Mouse (Mus musculus): ENCODE measurements around the gene Lhfpl5. TPM values are rescaled to one million over a fixed set of nuclear protein-coding genes. Genes with fewer than 3 reads are reported as not detected.
A peak's percentile ranks its signal among the peaks of the same experiment; 100 is the strongest.
"Not testable (repeated sequence)": the region's sequence is repeated elsewhere in the genome, so short reads cannot be mapped to it uniquely, and the experiment has no call there.

Lhfpl5 gene
- polyA plus RNA-seq, 1 experiment from 2014 or later, result 0.84 TPM

DNA sequence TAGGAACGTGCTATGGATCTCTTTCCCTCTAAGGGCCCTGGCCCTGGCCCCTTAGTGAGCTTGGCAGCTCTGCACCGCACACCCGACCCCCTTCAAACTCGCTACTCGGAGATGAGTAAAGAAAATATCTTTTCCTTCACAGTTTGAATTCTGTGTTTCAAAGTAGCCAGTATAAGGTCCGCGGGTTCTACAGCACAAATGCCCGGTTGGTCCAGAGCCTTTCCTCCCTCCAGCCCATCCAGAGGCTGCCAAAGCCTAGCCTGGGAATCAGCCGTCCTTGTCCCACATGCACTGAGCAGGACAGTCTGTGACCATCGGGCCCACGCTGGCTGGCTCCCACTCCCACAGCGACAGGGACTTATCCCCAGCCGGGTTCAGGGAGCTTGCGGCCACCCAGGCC is 26.3 kb upstream of the Lhfpl5 start, which contains the start of gene Clpsl2:
Gene Clpsl2 (plus strand): TSS at position 301 of the 400 bp plus-strand sequence.
- Histone ChIP-seq H3K9me3 (no peaks in the 10 kb centered on the region), H3K27me3 (no peaks in the 10 kb centered on the region), H3K36me3 (no peaks in the 10 kb centered on the region), H3K4me3 (no peak within 1 kb of the TSS), H3K4me1 (peaks cover 18% of the 10 kb centered on the region), H3K9ac (no peak within 1 kb of the TSS), H3K27ac (no peak within 1 kb of the TSS), H3K4me2 (replicated peaks) (no peak within 1 kb of the TSS)
- ATAC-seq (ENCODE audit: insufficient number of reproducible peaks, insufficient read depth, low FRiP score, low TSS enrichment), result no peak
- 75% methylated on average over 14 of the region's 14 CpGs for WGBS

DNA sequence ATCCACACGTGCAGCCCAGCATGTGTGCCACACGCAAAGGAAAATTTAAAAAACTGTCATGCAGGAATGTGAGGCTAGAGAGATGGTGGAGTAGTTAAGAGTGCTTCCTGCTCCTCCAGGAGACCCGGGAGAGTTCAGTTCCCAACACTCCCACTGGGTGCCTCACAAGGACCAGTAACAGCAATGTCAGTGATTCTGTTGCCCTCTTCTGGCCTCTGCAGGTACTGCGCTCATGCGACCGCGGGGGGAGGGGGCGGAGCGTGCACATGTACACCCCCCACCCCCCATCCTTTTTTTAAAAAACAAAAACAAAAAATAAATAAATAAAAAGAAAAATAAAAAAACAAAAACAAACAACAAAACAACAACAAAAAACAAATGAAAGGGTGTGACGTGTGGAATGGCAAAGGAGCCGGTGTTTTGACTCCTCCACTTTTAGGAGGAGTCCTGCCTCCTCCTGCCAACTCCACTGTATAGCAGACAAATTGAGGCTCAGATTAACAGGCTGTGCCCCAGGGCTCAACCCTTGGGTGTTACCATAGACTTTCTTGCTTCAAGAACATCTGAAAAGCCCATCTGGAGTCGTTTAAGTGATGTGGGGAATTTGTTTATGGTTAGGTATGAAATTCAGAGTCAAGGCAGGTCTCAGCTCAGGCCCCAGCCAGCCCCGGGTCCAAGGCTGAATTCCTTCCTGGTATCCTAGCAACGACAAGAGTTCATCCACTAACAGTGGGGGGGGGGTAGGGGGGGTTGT is 22.2 kb upstream of the Lhfpl5 start:
- 2% methylated on average over 14 of the region's 14 CpGs for WGBS
- H3K4me2 ChIP-seq (replicated peaks), result no peak overlapping the region; the same call in 1 of the 2 replicates
- peak; percentile 58; the same call in 1 of the 2 replicates for ATAC-seq (ENCODE audit: insufficient number of reproducible peaks, insufficient read depth, low FRiP score, low TSS enrichment)
- H3K36me3 ChIP-seq, result no peaks in the 10 kb centered on the region
- peaks cover 44% of the 10 kb centered on the region for H3K4me1 ChIP-seq
- H3K27ac ChIP-seq, result peak overlapping the region; percentile 69
- no peaks in the 10 kb centered on the region for H3K27me3 ChIP-seq
- no peaks in the 10 kb centered on the region for H3K9me3 ChIP-seq
- no peak overlapping the region for H3K4me3 ChIP-seq
- no peak overlapping the region for H3K9ac ChIP-seq

DNA sequence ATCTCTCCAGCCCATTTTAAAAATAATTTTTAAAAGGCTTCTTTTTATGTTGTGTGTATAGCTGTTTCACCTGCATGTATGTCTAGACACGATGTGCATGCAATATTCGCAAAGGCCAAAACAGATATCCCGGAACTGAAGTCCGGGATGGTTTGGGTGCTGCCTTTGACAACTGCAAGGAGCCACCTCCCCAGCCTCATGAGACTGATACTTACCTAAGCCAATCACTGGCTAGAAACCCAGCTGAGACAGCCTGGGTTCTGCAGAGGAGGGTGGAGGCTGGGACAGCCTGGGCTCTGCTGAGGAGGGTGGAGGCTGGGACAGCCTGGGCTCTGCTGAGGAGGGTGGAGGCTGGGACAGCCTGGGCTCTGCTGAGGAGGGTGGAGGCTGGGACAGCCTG is 21.4 kb upstream of the Lhfpl5 start:
- H3K36me3 ChIP-seq; H3K9ac ChIP-seq; H3K27me3 ChIP-seq; H3K4me3 ChIP-seq; H3K4me2 ChIP-seq (replicated peaks); ATAC-seq (ENCODE audit: insufficient number of reproducible peaks, insufficient read depth, low FRiP score, low TSS enrichment); H3K9me3 ChIP-seq: not testable (repeated sequence)
- Histone ChIP-seq H3K27ac (peak overlapping the region; percentile 69), H3K4me1 (peaks cover 45% of the 10 kb centered on the region)
- 84% methylated on average over 4 of the region's 4 CpGs for WGBS

DNA sequence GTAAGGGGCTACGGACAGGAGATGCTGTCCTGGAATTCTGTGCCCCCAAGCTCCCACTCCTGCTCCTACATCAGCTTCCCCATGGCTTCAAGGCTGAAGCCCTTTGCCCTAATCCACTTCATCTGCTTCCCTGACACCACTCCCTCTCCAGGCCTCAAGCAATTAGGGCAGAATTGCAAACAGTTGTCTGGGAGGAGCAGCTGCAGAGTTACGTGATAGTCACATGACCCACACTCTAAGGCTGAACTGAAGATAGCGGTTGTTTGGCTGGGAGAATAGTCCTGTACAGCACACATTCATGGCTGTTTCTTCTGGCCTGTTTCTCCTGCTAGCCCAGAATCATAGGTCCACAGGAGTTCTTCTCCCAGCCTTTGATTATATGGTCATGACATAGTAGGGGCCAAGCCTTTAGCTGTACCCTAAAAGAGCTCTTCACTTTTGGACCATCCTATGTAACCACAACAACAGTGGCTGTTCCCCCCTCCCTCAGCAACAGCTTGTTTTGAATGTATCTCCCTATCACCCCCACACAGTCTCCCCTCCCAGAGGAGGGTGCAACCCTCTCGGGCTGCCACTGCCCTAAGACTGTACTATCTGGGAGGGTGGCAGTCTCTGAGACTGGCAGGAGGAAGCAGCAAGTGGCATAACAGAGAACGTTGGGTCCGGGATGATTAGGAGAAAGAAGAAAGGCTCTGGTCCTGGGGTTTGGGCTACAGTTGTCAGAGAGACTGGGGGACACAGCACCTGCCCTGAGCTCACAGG is 18.6 kb upstream of the Lhfpl5 start:
- Histone ChIP-seq H3K4me2 (replicated peaks) (no peak overlapping the region), H3K4me1 (peaks cover 48% of the 10 kb centered on the region), H3K9me3 (no peaks in the 10 kb centered on the region), H3K36me3 (no peaks in the 10 kb centered on the region), H3K27ac (peak overlapping the region; percentile 65), H3K27me3 (no peaks in the 10 kb centered on the region), H3K4me3 (no peak overlapping the region), H3K9ac (no peak overlapping the region)
- WGBS, result 43% methylated on average over 6 of the region's 6 CpGs
- 0 out of 2 replicates have a peak, but pooled peaks have one; percentile 49 for ATAC-seq (ENCODE audit: insufficient number of reproducible peaks, insufficient read depth, low FRiP score, low TSS enrichment)

DNA sequence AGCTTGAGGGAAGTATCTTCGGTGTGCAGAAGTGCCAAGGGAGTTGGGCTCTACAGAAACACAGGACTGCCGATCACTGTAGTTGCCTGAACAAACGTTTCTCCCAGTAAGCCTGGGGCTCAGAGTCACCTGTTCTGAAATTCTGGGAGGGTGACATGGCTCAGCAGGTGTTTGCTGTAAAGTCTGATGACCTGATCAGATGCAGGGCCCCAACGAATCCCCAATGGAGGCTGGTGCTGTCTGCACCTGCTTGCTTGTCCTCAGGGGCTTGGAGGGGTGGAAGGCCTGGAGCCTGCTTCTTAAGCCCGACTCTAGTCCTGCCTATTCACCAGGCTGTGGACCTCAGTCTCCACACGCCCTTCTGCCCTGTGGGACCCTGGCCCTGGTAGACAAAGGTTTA is 17.7 kb upstream of the Lhfpl5 start:
- no peaks in the 10 kb centered on the region for H3K36me3 ChIP-seq
- no peak for ATAC-seq (ENCODE audit: insufficient number of reproducible peaks, insufficient read depth, low FRiP score, low TSS enrichment)
- H3K9me3 ChIP-seq, result no peaks in the 10 kb centered on the region
- H3K4me2 ChIP-seq (replicated peaks), result no peak overlapping the region
- H3K4me1 ChIP-seq, result peaks cover 48% of the 10 kb centered on the region
- no peaks in the 10 kb centered on the region for H3K27me3 ChIP-seq
- H3K27ac ChIP-seq, result no peak overlapping the region
- no peak overlapping the region for H3K9ac ChIP-seq
- 61% methylated on average over 6 of the region's 6 CpGs for WGBS
- H3K4me3 ChIP-seq, result no peak overlapping the region

DNA sequence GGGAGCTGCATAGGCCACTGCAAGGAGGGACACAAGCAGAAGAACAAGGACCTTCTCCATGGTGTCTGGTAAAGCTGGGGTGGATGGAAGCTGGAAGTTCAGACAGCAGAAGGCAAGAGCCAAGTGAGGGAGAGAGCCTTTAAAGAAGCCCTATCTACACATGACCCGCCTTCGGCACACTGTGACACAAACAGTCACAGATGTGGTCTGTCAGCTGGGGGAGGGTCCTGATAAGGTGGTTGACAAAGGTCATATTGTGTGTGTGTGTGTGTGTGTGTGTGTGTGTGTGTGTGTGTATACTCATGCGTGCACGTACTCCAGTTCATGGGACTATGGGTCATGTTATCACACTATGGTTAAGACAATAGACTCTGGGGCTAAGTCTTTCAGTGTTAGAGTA is 14.8 kb upstream of the Lhfpl5 start, which contains the start of gene Clps:
Gene Clps (minus strand): TSS at position 169 of the 400 bp plus-strand sequence.
- no peaks in the 10 kb centered on the region for H3K27me3 ChIP-seq
- peaks cover 35% of the 10 kb centered on the region for H3K4me1 ChIP-seq
- H3K9ac ChIP-seq, result no peak within 1 kb of the TSS
- ATAC-seq (ENCODE audit: insufficient number of reproducible peaks, insufficient read depth, low FRiP score, low TSS enrichment), result no peak
- no peak within 1 kb of the TSS for H3K27ac ChIP-seq
- no peak within 1 kb of the TSS for H3K4me3 ChIP-seq
- no peaks in the 10 kb centered on the region for H3K36me3 ChIP-seq
- no peaks in the 10 kb centered on the region for H3K9me3 ChIP-seq
- 84% methylated on average over 4 of the region's 4 CpGs for WGBS
- no peak within 1 kb of the TSS for H3K4me2 ChIP-seq (replicated peaks)

DNA sequence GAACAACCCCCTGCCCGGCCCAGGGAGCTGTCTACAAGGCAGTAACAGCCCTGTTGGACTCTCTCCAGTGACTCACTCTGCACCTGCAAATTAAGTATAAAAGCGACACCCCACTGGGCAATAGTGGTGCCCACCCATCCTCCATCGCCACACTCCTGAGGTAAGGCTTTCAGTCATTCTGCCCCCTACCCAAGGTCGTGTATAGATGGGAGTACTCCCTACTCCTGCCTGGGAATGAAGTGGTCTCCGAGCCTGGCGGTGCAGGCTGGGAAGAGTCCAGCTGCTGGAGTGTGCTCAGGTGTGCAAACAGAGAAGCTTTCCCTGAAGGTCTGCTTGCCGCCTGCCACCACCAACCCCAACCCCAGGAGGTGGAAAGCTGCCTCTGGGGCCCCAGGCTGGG is 13.8 kb upstream of the Lhfpl5 start:
- Histone ChIP-seq H3K9ac (no peak overlapping the region), H3K4me3 (no peak overlapping the region), H3K27me3 (no peaks in the 10 kb centered on the region), H3K9me3 (no peaks in the 10 kb centered on the region), H3K36me3 (no peaks in the 10 kb centered on the region), H3K27ac (no peak overlapping the region), H3K4me2 (replicated peaks) (no peak overlapping the region), H3K4me1 (peaks cover 25% of the 10 kb centered on the region)
- 55% methylated on average over 7 of the region's 7 CpGs for WGBS
- no peak for ATAC-seq (ENCODE audit: insufficient number of reproducible peaks, insufficient read depth, low FRiP score, low TSS enrichment)

DNA sequence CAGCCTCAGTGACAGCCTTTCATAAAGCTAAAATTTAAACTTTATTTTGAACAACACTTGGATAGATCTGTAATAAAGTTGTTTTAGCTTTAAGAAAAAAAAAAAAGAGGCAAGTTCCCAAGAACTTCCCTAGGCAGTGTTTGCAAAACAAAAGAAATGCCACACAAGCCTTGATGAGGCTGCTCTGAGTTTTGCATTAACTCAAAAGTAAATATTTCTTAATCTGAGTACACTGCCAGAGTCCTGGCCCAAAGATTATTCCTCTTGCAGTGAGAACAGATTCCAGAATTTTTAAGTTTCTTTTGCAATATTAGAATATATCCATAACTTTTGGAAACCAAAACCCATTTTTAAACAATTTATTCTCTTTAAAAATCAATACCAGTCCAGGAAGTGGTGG is 10.3 kb upstream of the Lhfpl5 start:
- no peak for ATAC-seq (ENCODE audit: insufficient number of reproducible peaks, insufficient read depth, low FRiP score, low TSS enrichment)
- Histone ChIP-seq H3K4me1 (peaks cover 9% of the 10 kb centered on the region), H3K4me3 (no peak overlapping the region), H3K4me2 (replicated peaks) (no peak overlapping the region), H3K9ac (no peak overlapping the region), H3K27ac (no peak overlapping the region), H3K36me3 (no peaks in the 10 kb centered on the region), H3K27me3 (no peaks in the 10 kb centered on the region), H3K9me3 (no peaks in the 10 kb centered on the region)

DNA sequence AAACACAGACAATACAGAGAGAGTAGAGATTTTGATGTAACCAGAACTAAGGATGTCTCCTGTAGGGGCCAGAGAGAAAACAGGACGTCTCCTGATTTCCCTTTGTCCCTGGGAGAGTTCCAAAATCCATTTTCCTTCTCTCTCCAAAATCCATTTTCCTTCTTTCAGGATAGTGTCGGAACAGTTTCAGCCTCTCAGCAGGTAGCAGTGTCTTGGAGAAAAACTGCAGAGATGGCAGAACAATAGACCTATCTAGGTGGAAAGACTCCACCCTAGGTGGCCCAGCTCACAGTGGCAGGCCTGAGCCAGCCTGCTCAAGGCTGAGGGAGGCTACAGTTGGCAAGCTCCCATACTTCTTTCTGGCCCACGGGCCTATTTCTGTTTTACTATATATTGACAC is 7.9 kb upstream of the Lhfpl5 start:
- H3K4me1 ChIP-seq, result no peaks in the 10 kb centered on the region
- 37% methylated on average over 3 of the region's 3 CpGs for WGBS
- H3K36me3 ChIP-seq, result no peaks in the 10 kb centered on the region
- ATAC-seq (ENCODE audit: insufficient number of reproducible peaks, insufficient read depth, low FRiP score, low TSS enrichment), result no peak
- H3K9me3 ChIP-seq, result no peaks in the 10 kb centered on the region
- H3K27ac ChIP-seq, result no peak overlapping the region
- H3K9ac ChIP-seq, result no peak overlapping the region
- H3K27me3 ChIP-seq, result no peaks in the 10 kb centered on the region
- H3K4me3 ChIP-seq, result no peak overlapping the region
- no peak overlapping the region for H3K4me2 ChIP-seq (replicated peaks)

DNA sequence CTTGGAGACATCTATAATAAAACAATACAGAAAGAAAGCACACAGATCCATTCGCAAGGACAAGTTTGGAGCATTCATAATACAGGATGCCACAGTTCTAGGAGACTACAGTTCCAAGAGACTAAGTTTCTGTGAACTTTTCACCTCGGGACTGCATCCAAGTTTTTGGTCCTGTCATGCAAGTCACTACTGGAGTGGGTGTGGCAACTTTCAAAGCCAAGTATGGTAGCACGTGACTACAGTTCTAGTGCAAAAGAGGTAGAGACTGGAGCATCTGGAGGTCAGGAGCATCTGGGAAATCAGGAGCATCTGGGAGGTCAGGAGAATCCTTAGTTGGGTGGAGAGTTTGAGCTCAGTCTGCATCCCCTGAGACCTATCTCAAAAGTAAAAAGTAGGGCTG is 3.6 kb upstream of the Lhfpl5 start:
- H3K4me1 ChIP-seq, result peaks cover 6% of the 10 kb centered on the region; the same call in 1 of the 2 replicates
- ATAC-seq (ENCODE audit: insufficient number of reproducible peaks, insufficient read depth, low FRiP score, low TSS enrichment), result no peak
- H3K36me3 ChIP-seq, result no peaks in the 10 kb centered on the region
- WGBS, result 83% methylated on average over 3 of the region's 3 CpGs
- no peak overlapping the region for H3K27ac ChIP-seq
- 0 out of 2 replicates have a peak, but pooled peaks cover 6% of the 10 kb centered on the region for H3K27me3 ChIP-seq
- no peak overlapping the region for H3K4me2 ChIP-seq (replicated peaks)
- H3K9ac ChIP-seq, result no peak overlapping the region
- no peak overlapping the region for H3K4me3 ChIP-seq
- H3K9me3 ChIP-seq, result no peaks in the 10 kb centered on the region

DNA sequence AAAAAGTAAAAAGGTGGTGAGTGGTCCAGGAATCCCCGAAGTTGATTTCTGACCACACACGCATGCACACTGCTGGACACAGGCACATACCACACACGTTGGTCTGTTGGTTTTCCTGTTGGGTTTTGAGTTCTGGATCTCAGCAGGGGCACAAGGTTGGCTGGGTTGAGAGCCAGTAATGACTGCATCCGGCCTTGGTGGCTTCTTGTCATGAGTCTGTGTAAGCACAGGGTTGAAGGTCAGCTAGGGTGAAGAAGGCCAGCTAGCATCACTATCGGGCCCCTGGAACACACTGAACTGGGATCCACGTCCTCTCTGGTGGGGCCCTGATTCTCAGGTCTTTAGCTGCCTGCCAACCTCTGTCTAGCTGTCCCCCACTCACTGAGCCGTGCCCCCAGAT is 2.9 kb upstream of the Lhfpl5 start:
- Histone ChIP-seq H3K27me3 (0 out of 2 replicates have a peak, but pooled peaks cover 6% of the 10 kb centered on the region), H3K4me3 (no peak overlapping the region), H3K4me1 (peaks cover 6% of the 10 kb centered on the region; the same call in 1 of the 2 replicates), H3K9me3 (no peaks in the 10 kb centered on the region), H3K27ac (no peak overlapping the region), H3K9ac (no peak overlapping the region), H3K36me3 (no peaks in the 10 kb centered on the region), H3K4me2 (replicated peaks) (no peak overlapping the region)
- no peak for ATAC-seq (ENCODE audit: insufficient number of reproducible peaks, insufficient read depth, low FRiP score, low TSS enrichment)
- 81% methylated on average over 7 of the region's 7 CpGs for WGBS

DNA sequence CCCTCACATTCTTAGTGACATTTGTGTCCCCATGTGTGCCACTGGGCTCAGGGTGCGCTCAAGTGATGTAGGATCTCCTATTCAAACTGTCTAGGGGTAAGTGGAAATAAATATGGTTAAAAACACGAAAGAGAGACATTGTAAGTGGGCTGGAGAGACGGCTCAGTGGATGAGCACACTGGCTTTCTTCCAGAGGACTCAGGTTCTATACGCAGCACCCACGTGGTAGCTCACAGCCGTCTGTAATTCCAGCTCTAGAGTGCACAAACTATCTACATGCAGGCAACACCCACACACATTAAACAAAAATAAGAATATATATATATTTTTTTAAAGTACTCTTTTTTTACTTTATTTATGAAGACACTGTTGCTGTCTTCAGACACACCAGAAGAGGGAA is 2.5 kb upstream of the Lhfpl5 start:
- H3K36me3 ChIP-seq, result no peaks in the 10 kb centered on the region
- H3K4me3 ChIP-seq, result no peak overlapping the region
- 84% methylated on average over 6 of the region's 6 CpGs for WGBS
- peaks cover 6% of the 10 kb centered on the region; the same call in 1 of the 2 replicates for H3K4me1 ChIP-seq
- 0 out of 2 replicates have a peak, but pooled peaks cover 6% of the 10 kb centered on the region for H3K27me3 ChIP-seq
- H3K9ac ChIP-seq, result no peak overlapping the region
- no peak overlapping the region for H3K4me2 ChIP-seq (replicated peaks)
- ATAC-seq (ENCODE audit: insufficient number of reproducible peaks, insufficient read depth, low FRiP score, low TSS enrichment), result no peak
- H3K27ac ChIP-seq, result no peak overlapping the region
- no peaks in the 10 kb centered on the region for H3K9me3 ChIP-seq

All from embryonic facial prominence, embryonic 12.5 days (tissue).